Mouse (Mus musculus): ENCODE measurements around the gene Ahcyl2. TPM values are rescaled to one million over a fixed set of nuclear protein-coding genes. Genes with fewer than 3 reads are reported as not detected.

The Ahcyl2 gene
- polyA plus RNA-seq (2016; fragmentation: Nextera tagmentation; extraction: Ambion mirVana): 12.1 and 14.5 TPM in 2 replicates

GRCm38 (mm10) chr6:29767813-29768660 lies at the start of gene Ahcyl2:
Gene Ahcyl2 (plus strand): TSS chr6:29768011.
- peak; percentile 98 for ATAC-seq (ENCODE audit: insufficient number of reproducible peaks, low FRiP score)
- H3K4me3 ChIP-seq: peak within 1 kb of the TSS; percentile 91

GRCm38 (mm10) chr6:29718894-29719329 lies 48.9 kb upstream of the Ahcyl2 start:
- Histone ChIP-seq H3K36me3 (no peaks in the 10 kb centered on the region), H3K9me3 (replicated peaks) (no peaks in the 10 kb centered on the region), H3K27me3 (replicated peaks) (peaks cover 30% of the 10 kb centered on the region), H3K27ac (ENCODE audit: poor library complexity, severe bottlenecking) (no peak overlapping the region), H3K4me1 (replicated peaks) (peaks cover 14% of the 10 kb centered on the region), H3K9ac (peak overlapping the region; percentile 67), H3K4me2 (peak overlapping the region; percentile 84), H3K4me3 (peak overlapping the region; percentile 56)
- 7% methylated on average over 15 of the region's 15 CpGs for WGBS
- ATAC-seq (ENCODE audit: insufficient number of reproducible peaks, low FRiP score): peak; percentile 58; the same call in 1 of the 2 replicates

More at GRCm38 (mm10) chr6:29767813-29768660, at the start of gene Ahcyl2:
- peak within 1 kb of the TSS; percentile 83 for H3K27ac ChIP-seq (ENCODE audit: poor library complexity, severe bottlenecking)
- H3K27me3 ChIP-seq (replicated peaks): no peaks in the 10 kb centered on the region
- peak within 1 kb of the TSS; percentile 89 for H3K9ac ChIP-seq
- peak within 1 kb of the TSS; percentile 79 for H3K4me2 ChIP-seq
- no peaks in the 10 kb centered on the region for H3K9me3 ChIP-seq (replicated peaks)
- H3K36me3 ChIP-seq: no peaks in the 10 kb centered on the region
- under 1% methylated on average over 57 of the region's 61 CpGs for WGBS
- H3K4me1 ChIP-seq (replicated peaks): 0 out of 2 replicates have a peak, but pooled peaks cover 2% of the 10 kb centered on the region

- no peak for ATAC-seq (ENCODE audit: insufficient number of reproducible peaks, low FRiP score)
- H3K27me3 ChIP-seq (replicated peaks): peaks cover 25% of the 10 kb centered on the region
- no peaks in the 10 kb centered on the region for H3K9me3 ChIP-seq (replicated peaks)
- peaks cover 14% of the 10 kb centered on the region for H3K4me1 ChIP-seq (replicated peaks)
- H3K4me2 ChIP-seq: no peak overlapping the region
- H3K9ac ChIP-seq: no peak overlapping the region
- WGBS: 54% methylated on average over 2 of the region's 2 CpGs
- H3K36me3 ChIP-seq: no peaks in the 10 kb centered on the region
- no peak overlapping the region for H3K27ac ChIP-seq (ENCODE audit: poor library complexity, severe bottlenecking)
- H3K4me3 ChIP-seq: no peak overlapping the region
Measured at GRCm38 (mm10) chr6:29721890-29722289, 45.9 kb upstream of the Ahcyl2 start.

GRCm38 (mm10) chr6:29726576-29727200 lies 41.1 kb upstream of the Ahcyl2 start:
- no peaks in the 10 kb centered on the region for H3K36me3 ChIP-seq
- no peak overlapping the region for H3K4me3 ChIP-seq
- ATAC-seq (ENCODE audit: insufficient number of reproducible peaks, low FRiP score): no peak
- H3K27ac ChIP-seq (ENCODE audit: poor library complexity, severe bottlenecking): no peak overlapping the region
- H3K4me1 ChIP-seq (replicated peaks): no peaks in the 10 kb centered on the region
- 76% methylated on average over 1 of the region's 1 CpGs for WGBS
- 0 out of 2 replicates have a peak, but pooled peaks cover 6% of the 10 kb centered on the region for H3K27me3 ChIP-seq (replicated peaks)
- no peak overlapping the region for H3K9ac ChIP-seq
- no peaks in the 10 kb centered on the region for H3K9me3 ChIP-seq (replicated peaks)
- H3K4me2 ChIP-seq: no peak overlapping the region

GRCm38 (mm10) chr6:29728035-29728434 lies 39.8 kb upstream of the Ahcyl2 start:
- 76% methylated on average over 3 of the region's 3 CpGs for WGBS
- Histone ChIP-seq H3K4me3 (no peak overlapping the region), H3K9ac (no peak overlapping the region), H3K4me1 (replicated peaks) (no peaks in the 10 kb centered on the region), H3K9me3 (replicated peaks) (no peaks in the 10 kb centered on the region), H3K27ac (ENCODE audit: poor library complexity, severe bottlenecking) (no peak overlapping the region), H3K4me2 (no peak overlapping the region), H3K36me3 (no peaks in the 10 kb centered on the region), H3K27me3 (replicated peaks) (0 out of 2 replicates have a peak, but pooled peaks cover 4% of the 10 kb centered on the region)
- ATAC-seq (ENCODE audit: insufficient number of reproducible peaks, low FRiP score): no peak

- H3K4me1 ChIP-seq (replicated peaks): no peaks in the 10 kb centered on the region
- no peak overlapping the region for H3K27ac ChIP-seq (ENCODE audit: poor library complexity, severe bottlenecking)
- H3K4me2 ChIP-seq: no peak overlapping the region
- H3K27me3 ChIP-seq (replicated peaks): 0 out of 2 replicates have a peak, but pooled peaks cover 4% of the 10 kb centered on the region
- H3K4me3 ChIP-seq: no peak overlapping the region
- WGBS: 57% methylated on average over 1 of the region's 1 CpGs
- no peak for ATAC-seq (ENCODE audit: insufficient number of reproducible peaks, low FRiP score)
- H3K36me3 ChIP-seq: no peaks in the 10 kb centered on the region
- H3K9ac ChIP-seq: no peak overlapping the region
- no peaks in the 10 kb centered on the region for H3K9me3 ChIP-seq (replicated peaks)
Measured at GRCm38 (mm10) chr6:29729491-29729890, 38.3 kb upstream of the Ahcyl2 start.

GRCm38 (mm10) chr6:29735336-29735688 lies 32.5 kb upstream of the Ahcyl2 start, which contains the start of gene Smo:
Gene Smo (plus strand): TSS chr6:29735503.
- Histone ChIP-seq H3K9ac (peak within 1 kb of the TSS; percentile 99), H3K4me1 (replicated peaks) (peaks cover 20% of the 10 kb centered on the region), H3K4me2 (peak within 1 kb of the TSS; percentile 86), H3K27me3 (replicated peaks) (no peaks in the 10 kb centered on the region), H3K4me3 (peak within 1 kb of the TSS; percentile 96), H3K27ac (ENCODE audit: poor library complexity, severe bottlenecking) (peak within 1 kb of the TSS; percentile 97), H3K36me3 (peaks cover 7% of the 10 kb centered on the region), H3K9me3 (replicated peaks) (no peaks in the 10 kb centered on the region)
- under 1% methylated on average over 24 of the region's 30 CpGs for WGBS
- peak; percentile 93 for ATAC-seq (ENCODE audit: insufficient number of reproducible peaks, low FRiP score)

- no peaks in the 10 kb centered on the region for H3K9me3 ChIP-seq (replicated peaks)
- H3K27me3 ChIP-seq (replicated peaks): no peaks in the 10 kb centered on the region
- WGBS: under 1% methylated on average over 74 of the region's 75 CpGs
- H3K27ac ChIP-seq (ENCODE audit: poor library complexity, severe bottlenecking): peak overlapping the region; percentile 97
- peaks cover 7% of the 10 kb centered on the region for H3K36me3 ChIP-seq
- peak overlapping the region; percentile 96 for H3K4me3 ChIP-seq
- peaks cover 20% of the 10 kb centered on the region for H3K4me1 ChIP-seq (replicated peaks)
- peak overlapping the region; percentile 99 for H3K9ac ChIP-seq
- peak overlapping the region; percentile 86 for H3K4me2 ChIP-seq
- peak; percentile 80 for ATAC-seq (ENCODE audit: insufficient number of reproducible peaks, low FRiP score)
Measured at GRCm38 (mm10) chr6:29735689-29736451, 31.9 kb upstream of the Ahcyl2 start.

- Histone ChIP-seq H3K9me3 (replicated peaks) (no peaks in the 10 kb centered on the region), H3K9ac (peak overlapping the region; percentile 99), H3K4me3 (peak overlapping the region; percentile 96), H3K27me3 (replicated peaks) (no peaks in the 10 kb centered on the region), H3K36me3 (peaks cover 7% of the 10 kb centered on the region), H3K4me1 (replicated peaks) (peaks cover 20% of the 10 kb centered on the region), H3K27ac (ENCODE audit: poor library complexity, severe bottlenecking) (peak overlapping the region; percentile 97; the same call in 1 of the 2 replicates), H3K4me2 (peak overlapping the region; percentile 86)
- 12% methylated on average over 13 of the region's 13 CpGs for WGBS
- no peak for ATAC-seq (ENCODE audit: insufficient number of reproducible peaks, low FRiP score)
Measured at GRCm38 (mm10) chr6:29736610-29737458, 31.0 kb upstream of the Ahcyl2 start.

Measured in heart, embryonic 12.5 days (tissue).